ENCODE assay signal across 26 mouse cellular contexts in the genomic region with DNA sequence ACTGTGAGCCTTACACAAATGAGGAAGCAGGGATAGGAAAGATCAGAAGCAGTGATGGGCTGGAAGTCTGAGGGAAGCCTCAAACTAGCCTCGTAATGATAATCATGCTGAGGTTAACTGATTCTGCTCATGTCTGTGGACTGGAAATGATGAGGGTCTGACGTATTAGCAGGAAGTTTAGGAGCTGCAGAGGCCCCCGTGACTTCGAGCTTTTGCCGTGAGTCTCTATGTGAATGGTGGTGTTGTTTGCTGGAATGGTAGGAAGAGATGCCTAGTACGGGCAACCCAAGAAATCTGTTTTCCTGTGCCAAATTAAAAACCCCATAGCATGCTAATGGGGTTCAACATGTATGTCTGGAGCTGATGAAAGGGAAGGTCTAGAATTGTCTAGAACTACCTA.
"Had no signal": no experiment of that assay in that cellular context is flagged by ENCODE, and none has a peak within 500 bp of the region (broad histone marks: within the 10 kb centered on the region; RNA-seq: fewer than 3 reads in every experiment).

No protein-coding gene starts in this region.

- H3K27me3 ChIP-seq: embryonic facial prominence, embryonic 12.5 days; embryonic facial prominence, embryonic 13.5 days; embryonic facial prominence, embryonic 15.5 days; forebrain, embryonic 12.5 days; forebrain, embryonic 13.5 days; forebrain, embryonic 15.5 days had no signal

- H3K36me3 ChIP-seq: embryonic facial prominence, embryonic 10.5 days; embryonic facial prominence, embryonic 12.5 days; embryonic facial prominence, embryonic 13.5 days; embryonic facial prominence, embryonic 15.5 days; forebrain, embryonic 10.5 days; forebrain, embryonic 12.5 days; forebrain, embryonic 15.5 days had no signal

- ATAC-seq: forebrain, embryonic 13.5 days; forebrain, embryonic 14.5 days; forebrain, embryonic 15.5 days; forebrain, embryonic 16.5 days; forebrain, postnatal 0 days had no signal

- H3K4me3 ChIP-seq: embryonic facial prominence, embryonic 10.5 days; embryonic facial prominence, embryonic 12.5 days; embryonic facial prominence, embryonic 13.5 days; embryonic facial prominence, embryonic 15.5 days; erythroblast, embryonic 14.5 days; forebrain, embryonic 10.5 days; forebrain, embryonic 12.5 days; forebrain, embryonic 13.5 days; forebrain, embryonic 15.5 days; gastrocnemius, adult 2 months; heart, adult 2 months had no signal

- H3K9me3 ChIP-seq: embryonic facial prominence, embryonic 10.5 days; embryonic facial prominence, embryonic 12.5 days; embryonic facial prominence, embryonic 13.5 days; embryonic facial prominence, embryonic 15.5 days; forebrain, embryonic 10.5 days; forebrain, embryonic 12.5 days; forebrain, embryonic 13.5 days; forebrain, embryonic 15.5 days had no signal

- H3K4me1 ChIP-seq: embryonic facial prominence, embryonic 12.5 days; embryonic facial prominence, embryonic 15.5 days; forebrain, embryonic 15.5 days had no signal

- DNase-seq: cerebellum, adult 2 months; cerebellum, adult 8-10 months; cerebellum, adult 9-10 months; cerebellum, adult 9-11 months; cerebellum, postnatal 14 days; cerebellum, postnatal 25 days; cerebellum, postnatal 36 days; embryo, embryonic 11 days; forebrain, postnatal 0 days; gastrocnemius, adult 2 months; gastrocnemius, postnatal 10 days; gastrocnemius, postnatal 14 days; gastrocnemius, postnatal 25 days; gastrocnemius, postnatal 36 days; heart, adult 2 months had no signal

- H3K4me2 ChIP-seq: embryonic facial prominence, embryonic 12.5 days; embryonic facial prominence, embryonic 13.5 days; embryonic facial prominence, embryonic 15.5 days; forebrain, embryonic 12.5 days; forebrain, embryonic 13.5 days; forebrain, embryonic 15.5 days had no signal

- H3K9ac ChIP-seq: embryonic facial prominence, embryonic 12.5 days; embryonic facial prominence, embryonic 13.5 days; embryonic facial prominence, embryonic 15.5 days; forebrain, embryonic 12.5 days; forebrain, embryonic 13.5 days; forebrain, embryonic 15.5 days; forebrain, postnatal 0 days had no signal

- H3K27ac ChIP-seq: embryonic facial prominence, embryonic 10.5 days; embryonic facial prominence, embryonic 12.5 days; embryonic facial prominence, embryonic 13.5 days; embryonic facial prominence, embryonic 15.5 days; forebrain, embryonic 10.5 days; forebrain, embryonic 12.5 days; forebrain, embryonic 13.5 days; forebrain, embryonic 15.5 days; gastrocnemius, adult 2 months; heart, adult 2 months had no signal
